Mouse (Mus musculus) hindbrain, embryonic 13.5 days (tissue): Measurements from ENCODE around the gene Bicd1. TPM values are rescaled to one million over a fixed set of nuclear protein-coding genes. Genes with fewer than 3 reads are reported as not detected.
"Not testable (repeated sequence)": the region's sequence is repeated elsewhere in the genome, so short reads cannot be mapped to it uniquely, and the experiment has no call there.

Source experiments
- ATAC-seq: fragments of 200-750 bp; cut with Nextera tagmentation; 2 replicates; pipeline ENCODE4 v1.8.0; 2017; ENCODE audit warnings: moderate TSS enrichment; ENCODE audit not compliant: low FRiP score
- H3K27ac ChIP-seq: fragments of 300-500 bp; sonication (generic); 2 replicates; pipeline ENCODE4 v1.5.1; 2015; ENCODE audit warnings: inconsistent platforms, mild to moderate bottlenecking, moderate library complexity
- H3K27me3 ChIP-seq: fragments of 300-500 bp; sonication (generic); 2 replicates; pipeline ENCODE4 v1.6.1; 2015; ENCODE audit warnings: mild to moderate bottlenecking, inconsistent platforms
- H3K36me3 ChIP-seq: fragments of 300-500 bp; sonication (generic); 2 replicates; pipeline ENCODE4 v1.6.1; 2015; ENCODE audit warnings: mild to moderate bottlenecking, inconsistent platforms
- H3K4me1 ChIP-seq: fragments of 300-500 bp; sonication (generic); replicated peaks from 2 replicates; pipeline ENCODE4 v1.6.1; 2015; ENCODE audit warnings: inconsistent platforms
- H3K4me2 ChIP-seq: fragments of 300-500 bp; sonication (generic); 2 replicates; pipeline ENCODE4 v1.6.1; 2015; ENCODE audit warnings: inconsistent platforms, mild to moderate bottlenecking, moderate library complexity
- H3K4me3 ChIP-seq: fragments of 300-500 bp; sonication (generic); 2 replicates; pipeline ENCODE4 v1.5.1; 2015; ENCODE audit warnings: mild to moderate bottlenecking, inconsistent platforms
- H3K9ac ChIP-seq: fragments of 300-500 bp; sonication (generic); 2 replicates; pipeline ENCODE4 v1.6.1; 2015; ENCODE audit warnings: mild to moderate bottlenecking, inconsistent platforms
- H3K9me3 ChIP-seq: fragments of 300-500 bp; sonication (generic); 2 replicates; pipeline ENCODE4 v1.6.1; 2016; ENCODE audit warnings: inconsistent platforms
- WGBS: fragments of 180-500 bp; shearing (Covaris S2); methylation state at CpG from one replicate; pipeline ENCODE4 v1.1.7; 2015; 5-methylcytosine and 5-hydroxymethylcytosine counted together
- polyA plus RNA-seq: library from polyadenylated mRNA; unstranded; fragments of >200 nt; fragmentation: Nextera tagmentation; extraction: Ambion mirVana; gene quantifications from 2 replicates; pipeline ENCODE4 v1.2.1, GENCODE M21; 2015

Gene Bicd1
- 41.0 and 44.5 TPM in 2 replicates for polyA plus RNA-seq

- under 1% methylated on average over 30 of the region's 30 CpGs for WGBS
- peak; percentile 100 for ATAC-seq
- peaks cover 11% of the 10 kb centered on the region for H3K4me1 ChIP-seq
Measured at GRCm38 (mm10) chr6:149408833-149409332, at the start of gene Bicd1. Gene Bicd1 (plus strand): TSS chr6:149408886.

GRCm38 (mm10) chr6:149362533-149362932, 46.2 kb upstream of the Bicd1 start:
- not testable (repeated sequence) for H3K4me3 ChIP-seq, H3K9me3 ChIP-seq, H3K4me2 ChIP-seq, H3K36me3 ChIP-seq, H3K27ac ChIP-seq, H3K9ac ChIP-seq, H3K4me1 ChIP-seq, H3K27me3 ChIP-seq, ATAC-seq
- WGBS: 97% methylated on average over 20 of the region's 20 CpGs

More at GRCm38 (mm10) chr6:149408833-149409332, at the start of gene Bicd1:
- H3K27me3 ChIP-seq: no peaks in the 10 kb centered on the region
- peak within 1 kb of the TSS; percentile 76 for H3K4me3 ChIP-seq
- peak within 1 kb of the TSS; percentile 71 for H3K4me2 ChIP-seq
- no peaks in the 10 kb centered on the region for H3K36me3 ChIP-seq
- H3K9ac ChIP-seq: peak within 1 kb of the TSS; percentile 89
- no peaks in the 10 kb centered on the region for H3K9me3 ChIP-seq
- H3K27ac ChIP-seq: peak within 1 kb of the TSS; percentile 96

GRCm38 (mm10) chr6:149365975-149366374, 42.7 kb upstream of the Bicd1 start:
- 81% methylated on average over 2 of the region's 2 CpGs for WGBS
- H3K4me2 ChIP-seq: not testable (repeated sequence)

GRCm38 (mm10) chr6:149366403-149366802, 42.3 kb upstream of the Bicd1 start:
- no peaks in the 10 kb centered on the region for H3K36me3 ChIP-seq
- WGBS: 95% methylated on average over 2 of the region's 2 CpGs
- no peak overlapping the region for H3K9ac ChIP-seq
- H3K4me3 ChIP-seq: no peak overlapping the region
- H3K27me3 ChIP-seq: no peaks in the 10 kb centered on the region
- H3K9me3 ChIP-seq: no peaks in the 10 kb centered on the region
- H3K4me1 ChIP-seq: no peaks in the 10 kb centered on the region
- H3K27ac ChIP-seq: no peak overlapping the region
- H3K4me2 ChIP-seq: no peak overlapping the region
- no peak for ATAC-seq

More at GRCm38 (mm10) chr6:149365975-149366374, 42.7 kb upstream of the Bicd1 start:
- not testable (repeated sequence) for H3K4me3 ChIP-seq, H3K27me3 ChIP-seq, H3K9ac ChIP-seq, H3K4me1 ChIP-seq, H3K36me3 ChIP-seq, H3K27ac ChIP-seq, ATAC-seq, H3K9me3 ChIP-seq

GRCm38 (mm10) chr6:149374986-149375457, 33.7 kb upstream of the Bicd1 start:
- no peak for ATAC-seq
- 66% methylated on average over 2 of the region's 2 CpGs for WGBS

GRCm38 (mm10) chr6:149383531-149383930, 25.2 kb upstream of the Bicd1 start:
- no peak overlapping the region for H3K27ac ChIP-seq
- H3K4me1 ChIP-seq: no peaks in the 10 kb centered on the region
- no peak overlapping the region for H3K4me3 ChIP-seq
- no peak overlapping the region for H3K4me2 ChIP-seq
- H3K27me3 ChIP-seq: no peaks in the 10 kb centered on the region
- no peaks in the 10 kb centered on the region for H3K36me3 ChIP-seq
- 79% methylated on average over 2 of the region's 2 CpGs for WGBS
- ATAC-seq: no peak
- no peaks in the 10 kb centered on the region for H3K9me3 ChIP-seq
- H3K9ac ChIP-seq: no peak overlapping the region

More at GRCm38 (mm10) chr6:149374986-149375457, 33.7 kb upstream of the Bicd1 start:
- Histone ChIP-seq H3K36me3 (no peaks in the 10 kb centered on the region), H3K4me2 (no peak overlapping the region), H3K4me1 (no peaks in the 10 kb centered on the region), H3K27me3 (no peaks in the 10 kb centered on the region), H3K4me3 (no peak overlapping the region), H3K9me3 (no peaks in the 10 kb centered on the region), H3K9ac (no peak overlapping the region), H3K27ac (no peak overlapping the region)

GRCm38 (mm10) chr6:149386389-149386788, 22.3 kb upstream of the Bicd1 start:
- Histone ChIP-seq H3K9ac (no peak overlapping the region), H3K36me3 (no peaks in the 10 kb centered on the region), H3K27ac (no peak overlapping the region), H3K9me3 (no peaks in the 10 kb centered on the region), H3K4me3 (no peak overlapping the region), H3K27me3 (no peaks in the 10 kb centered on the region), H3K4me1 (no peaks in the 10 kb centered on the region), H3K4me2 (no peak overlapping the region)
- 19% methylated on average over 3 of the region's 3 CpGs for WGBS
- no peak for ATAC-seq

GRCm38 (mm10) chr6:149389626-149390025, 19.1 kb upstream of the Bicd1 start:
- H3K9me3 ChIP-seq, H3K4me3 ChIP-seq, H3K9ac ChIP-seq, H3K27ac ChIP-seq, H3K36me3 ChIP-seq, H3K4me1 ChIP-seq, H3K4me2 ChIP-seq, H3K27me3 ChIP-seq, ATAC-seq: not testable (repeated sequence)
- WGBS: 96% methylated on average over 2 of the region's 2 CpGs

- H3K9me3 ChIP-seq: no peaks in the 10 kb centered on the region
- no peak overlapping the region for H3K4me2 ChIP-seq
- H3K27ac ChIP-seq: no peak overlapping the region
- H3K27me3 ChIP-seq: no peaks in the 10 kb centered on the region
- H3K4me1 ChIP-seq: no peaks in the 10 kb centered on the region
- no peak overlapping the region for H3K9ac ChIP-seq
- H3K4me3 ChIP-seq: no peak overlapping the region
- no peak for ATAC-seq
- no peaks in the 10 kb centered on the region for H3K36me3 ChIP-seq
Measured at GRCm38 (mm10) chr6:149399396-149399795, 9.3 kb upstream of the Bicd1 start.

- H3K4me3 ChIP-seq: peak overlapping the region; percentile 76
- H3K4me1 ChIP-seq: peaks cover 11% of the 10 kb centered on the region
- under 1% methylated on average over 11 of the region's 11 CpGs for WGBS
- peak overlapping the region; percentile 96 for H3K27ac ChIP-seq
- peak overlapping the region; percentile 71 for H3K4me2 ChIP-seq
- H3K36me3 ChIP-seq: peaks cover 3% of the 10 kb centered on the region
- no peaks in the 10 kb centered on the region for H3K27me3 ChIP-seq
- no peaks in the 10 kb centered on the region for H3K9me3 ChIP-seq
- ATAC-seq: peak; percentile 62
- peak overlapping the region; percentile 89 for H3K9ac ChIP-seq
Measured at GRCm38 (mm10) chr6:149409341-149409740, 655 bp downstream of the Bicd1 start.

- H3K4me3 ChIP-seq: peak overlapping the region; percentile 76
- H3K4me2 ChIP-seq: peak overlapping the region; percentile 71
- ATAC-seq: no peak
- 9% methylated on average over 4 of the region's 4 CpGs for WGBS
- no peaks in the 10 kb centered on the region for H3K27me3 ChIP-seq
- peak overlapping the region; percentile 89 for H3K9ac ChIP-seq
- peaks cover 11% of the 10 kb centered on the region for H3K4me1 ChIP-seq
- H3K36me3 ChIP-seq: peaks cover 7% of the 10 kb centered on the region
- H3K27ac ChIP-seq: peak overlapping the region; percentile 96
- no peaks in the 10 kb centered on the region for H3K9me3 ChIP-seq
Measured at GRCm38 (mm10) chr6:149409845-149410244, 1.2 kb downstream of the Bicd1 start.

GRCm38 (mm10) chr6:149413256-149413655, 4.6 kb downstream of the Bicd1 start:
- no peak for ATAC-seq
- Histone ChIP-seq H3K27ac (no peak overlapping the region), H3K9me3 (no peaks in the 10 kb centered on the region), H3K4me1 (peaks cover 9% of the 10 kb centered on the region), H3K4me3 (no peak overlapping the region), H3K4me2 (no peak overlapping the region), H3K9ac (no peak overlapping the region), H3K27me3 (no peaks in the 10 kb centered on the region), H3K36me3 (peaks cover 7% of the 10 kb centered on the region)

- no peaks in the 10 kb centered on the region for H3K9me3 ChIP-seq
- H3K4me1 ChIP-seq: no peaks in the 10 kb centered on the region
- no peak overlapping the region for H3K4me3 ChIP-seq
- H3K27me3 ChIP-seq: no peaks in the 10 kb centered on the region
- H3K9ac ChIP-seq: no peak overlapping the region
- no peaks in the 10 kb centered on the region for H3K36me3 ChIP-seq
- no peak for ATAC-seq
- no peak overlapping the region for H3K27ac ChIP-seq
- H3K4me2 ChIP-seq: no peak overlapping the region
Measured at GRCm38 (mm10) chr6:149424748-149425147, 16.1 kb downstream of the Bicd1 start.
